Mouse (Mus musculus): ENCODE measurements at regions not wholly inside any gene's neighbourhood (a gene's known extent, or its start where the extent isn't known, plus 50 kb on each side); places are given as distances from the start of the nearest gene placed in this dataset.

- Histone ChIP-seq H3K27me3 (ENCODE audit: control insufficient read depth, insufficient read depth, low read length) (no peaks in the 10 kb centered on the region), H3K27ac (ENCODE audit: low read depth) (no peak overlapping the region), H3K9me3 (replicated peaks; ENCODE audit: control insufficient read depth, low read length) (no peaks in the 10 kb centered on the region), H3K36me3 (replicated peaks; ENCODE audit: control insufficient read depth, insufficient read depth, low read length) (no peaks in the 10 kb centered on the region), H3K4me3 (ENCODE audit: low read depth, low read length) (no peak overlapping the region), H3K9ac (replicated peaks; ENCODE audit: low read depth, low read length) (no peak overlapping the region), H3K4me1 (ENCODE audit: control insufficient read depth, insufficient read depth) (0 out of 2 replicates have a peak, but pooled peaks cover 5% of the 10 kb centered on the region), H3K4me2 (ENCODE audit: low read depth, low read length) (no peak overlapping the region)
- ATAC-seq (ENCODE audit: insufficient read depth, low read depth): no peak
- no peak for DNase-seq (ENCODE audit: low spot score)
- TF ChIP-seq CTCF (IDR thresholded peaks at IDR 0.05; ENCODE audit: low read depth): no peak
- no peak for TF ChIP-seq EP300 (IDR thresholded peaks at IDR 0.05; ENCODE audit: low read depth)
- 89% methylated on average over 3 of the region's 3 CpGs for WGBS
These were observed 55.5 kb upstream of the Nrip1 start for GRCm38 (mm10) chr16:76429156-76429555.

GRCm38 (mm10) chr16:76423964-76424363 is 50.3 kb upstream of the Nrip1 start:
- Histone ChIP-seq H3K9ac (replicated peaks; ENCODE audit: low read depth, low read length) (no peak overlapping the region), H3K36me3 (replicated peaks; ENCODE audit: control insufficient read depth, insufficient read depth, low read length) (no peaks in the 10 kb centered on the region), H3K27ac (ENCODE audit: low read depth) (no peak overlapping the region), H3K9me3 (replicated peaks; ENCODE audit: control insufficient read depth, low read length) (no peaks in the 10 kb centered on the region), H3K4me3 (ENCODE audit: low read depth, low read length) (no peak overlapping the region), H3K4me2 (ENCODE audit: low read depth, low read length) (no peak overlapping the region), H3K4me1 (ENCODE audit: control insufficient read depth, insufficient read depth) (no peaks in the 10 kb centered on the region), H3K27me3 (ENCODE audit: control insufficient read depth, insufficient read depth, low read length) (no peaks in the 10 kb centered on the region)
- WGBS: 82% methylated on average over 14 of the region's 14 CpGs
- no peak for ATAC-seq (ENCODE audit: insufficient read depth, low read depth)
- TF ChIP-seq CTCF (IDR thresholded peaks at IDR 0.05; ENCODE audit: low read depth) (no peak), EP300 (IDR thresholded peaks at IDR 0.05; ENCODE audit: low read depth) (no peak)
- DNase-seq (ENCODE audit: low spot score): no peak

Data from heart, postnatal 0 days (tissue).